Mouse (Mus musculus): ENCODE data around the gene Dnajc19. TPM values are rescaled to one million over a fixed set of nuclear protein-coding genes. Genes with fewer than 3 reads are reported as not detected.
"Not testable (repeated sequence)": the region's sequence is repeated elsewhere in the genome, so short reads cannot be mapped to it uniquely, and the experiment has no call there.

Dnajc19 gene
- 10 to 100 TPM; 50.9 to 59.4 TPM for total RNA-seq (2021)
- long read RNA-seq, experiment 1, transcript Dnajc19-202 (6 exons, 659 nt): major isoform, 43 of 56 reads
- long read RNA-seq, experiment 1, partial matches to known transcripts: 1 of 56 reads
- long read RNA-seq, experiment 1, other reads (novel, unspliced or antisense): 7 of 56 reads
- long read RNA-seq, experiment 2, transcript Dnajc19-202 (6 exons, 659 nt): major isoform, 17 of 27 reads
- long read RNA-seq, experiment 2, partial matches to known transcripts: 2 of 27 reads
- long read RNA-seq, experiment 2, other reads (novel, unspliced or antisense): 3 of 27 reads

DNA sequence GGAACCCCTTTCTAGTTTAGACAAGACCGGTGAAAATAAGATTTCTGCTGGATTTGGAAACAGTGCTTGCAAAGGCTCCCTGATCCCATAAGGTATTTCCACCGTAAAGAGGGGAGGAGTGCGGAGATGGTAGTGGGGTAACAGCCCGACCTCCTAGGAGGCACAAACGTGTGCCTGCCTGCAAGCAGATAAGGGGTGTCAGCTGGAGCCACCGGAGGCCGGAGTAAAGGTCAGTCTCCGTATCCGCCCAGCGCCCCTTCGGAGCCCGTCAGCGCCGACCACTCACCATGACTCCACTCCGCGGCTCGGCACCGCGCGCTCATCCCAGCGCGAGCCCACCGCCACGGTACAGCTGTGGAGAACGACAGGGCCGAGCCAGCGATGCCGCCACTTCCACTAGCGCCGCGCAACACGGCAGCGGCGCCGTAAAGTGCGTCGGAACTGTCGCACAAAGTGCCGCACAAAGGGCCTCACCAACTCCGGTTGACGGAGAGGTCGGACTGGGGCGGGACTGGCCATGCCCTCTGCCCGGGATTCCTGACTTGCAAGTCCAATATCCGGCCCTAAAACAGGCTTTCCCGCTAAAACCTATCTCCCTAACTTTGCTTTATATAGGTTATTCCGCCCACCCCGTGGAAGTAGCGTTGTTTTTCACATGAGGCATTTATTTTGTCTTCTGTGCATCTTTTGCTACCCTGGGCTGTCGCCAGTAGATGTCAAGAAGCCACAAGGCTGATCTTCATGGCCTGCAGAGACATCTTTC, at the start of gene Dnajc19:
Dnajc19 (minus strand) TSS at position 422 of the 763 bp plus-strand sequence.
- DNase-seq (ENCODE audit: low spot score in 2 of 2): peak; percentile 93 to 97
- intact Hi-C loops (cut with DNase I): loop anchor here (10.0 kb wide), 1 partner anchor 114 kb away; no protein-coding TSS in a partner anchor

- intact Hi-C loops (cut with DNase I): no loop called here
- no peak for DNase-seq (ENCODE audit: low spot score in 2 of 2)
These were observed 48.8 kb upstream of the Dnajc19 start for GRCm38 (mm10) chr3:34129957-34130356.

DNA sequence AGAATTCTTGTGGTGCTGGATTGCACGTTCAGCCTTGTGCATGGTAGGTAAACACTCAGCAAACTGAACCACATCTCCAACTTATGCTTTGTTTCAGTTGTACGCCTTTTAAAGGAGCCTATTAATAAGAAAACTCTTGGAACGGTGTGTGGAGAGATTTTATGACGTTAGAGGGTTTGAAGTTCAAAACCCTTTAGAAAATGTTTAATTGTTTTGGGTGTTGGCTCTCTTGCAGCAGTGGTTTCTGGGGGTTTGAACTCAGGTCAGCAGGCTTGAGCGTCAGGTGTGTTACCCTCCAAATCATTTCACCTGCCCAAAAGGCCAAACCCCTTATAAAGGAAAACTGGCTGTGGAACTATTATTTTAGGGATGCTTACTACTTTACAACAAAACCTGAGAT, 40.2 kb upstream of the Dnajc19 start:
- DNase-seq (ENCODE audit: low spot score in 2 of 2): no peak
- intact Hi-C loops (cut with DNase I): no loop called here

- DNase-seq (ENCODE audit: low spot score in 2 of 2): no peak
- intact Hi-C loops (cut with DNase I): no loop called here
These were observed 39.7 kb upstream of the Dnajc19 start for GRCm38 (mm10) chr3:34120791-34121190.

DNA sequence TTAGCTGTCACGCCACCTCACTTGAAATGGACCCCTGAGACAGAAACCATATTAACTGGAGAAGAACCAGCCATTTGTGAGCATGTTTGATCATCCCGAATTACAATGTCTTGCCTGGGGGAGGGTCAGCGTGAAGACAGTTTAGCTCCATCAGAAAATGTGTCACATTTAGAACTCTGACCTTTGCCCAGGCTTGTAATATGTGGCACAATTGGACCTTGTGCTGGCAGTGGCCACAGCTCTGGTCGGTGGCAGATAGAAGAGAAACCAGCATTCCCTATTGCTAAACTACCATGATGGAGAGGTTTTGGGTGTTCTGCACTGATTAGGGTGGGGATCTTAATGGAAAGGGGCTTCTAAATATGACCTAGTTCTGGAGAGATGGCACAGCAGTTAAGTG, 38.7 kb upstream of the Dnajc19 start:
- intact Hi-C loops (cut with DNase I): no loop called here
- DNase-seq (ENCODE audit: low spot score in 2 of 2): no peak

- no peak for DNase-seq (ENCODE audit: low spot score in 2 of 2)
- intact Hi-C loops (cut with DNase I): no loop called here
These were observed 34.7 kb upstream of the Dnajc19 start for GRCm38 (mm10) chr3:34115806-34116205.

GRCm38 (mm10) chr3:34111941-34112685, 31.0 kb upstream of the Dnajc19 start:
- no peak for DNase-seq (ENCODE audit: low spot score in 2 of 2)
- intact Hi-C loops (cut with DNase I): no loop called here

DNA sequence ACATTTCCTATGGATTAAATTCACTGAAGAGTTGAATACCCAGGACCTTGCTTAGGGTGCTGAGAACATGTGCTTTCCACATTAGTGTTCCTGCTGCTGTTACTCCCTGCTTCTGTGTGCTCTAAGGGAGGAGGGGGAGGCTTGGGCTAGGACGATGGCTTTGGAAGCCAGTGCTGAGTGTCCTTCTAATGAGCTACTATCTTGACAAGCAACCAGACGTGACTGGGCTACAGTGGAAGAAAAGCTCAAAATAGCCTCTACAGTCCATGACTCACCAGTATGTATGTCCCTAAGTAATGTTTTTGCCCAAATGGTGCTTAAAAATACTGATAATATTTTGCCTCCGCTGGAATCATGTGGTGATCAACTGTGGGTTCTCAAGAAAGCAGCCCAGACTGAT, 26.5 kb upstream of the Dnajc19 start:
- intact Hi-C loops (cut with DNase I): no loop called here
- peak in 1 of 2 experiments; percentile 22 for DNase-seq (ENCODE audit: low spot score in 2 of 2)

- intact Hi-C loops (cut with DNase I): no loop called here
- no peak for DNase-seq (ENCODE audit: low spot score in 2 of 2)
These were observed 25.3 kb upstream of the Dnajc19 start for GRCm38 (mm10) chr3:34106421-34106820.

GRCm38 (mm10) chr3:34103902-34104672, 23.0 kb upstream of the Dnajc19 start:
- no peak for DNase-seq (ENCODE audit: low spot score in 2 of 2)
- intact Hi-C loops (cut with DNase I): no loop called here

- intact Hi-C loops (cut with DNase I): no loop called here
- no peak for DNase-seq (ENCODE audit: low spot score in 2 of 2)
These were observed 21.8 kb upstream of the Dnajc19 start for GRCm38 (mm10) chr3:34102891-34103290.

GRCm38 (mm10) chr3:34083655-34084054, 2.5 kb upstream of the Dnajc19 start:
- no peak for DNase-seq (ENCODE audit: low spot score in 2 of 2)
- intact Hi-C loops (cut with DNase I): loop anchor here (10.0 kb wide), 1 partner anchor 111 kb away; no protein-coding TSS in a partner anchor

GRCm38 (mm10) chr3:34081929-34082328, 808 bp upstream of the Dnajc19 start:
- no peak for DNase-seq (ENCODE audit: low spot score in 2 of 2)
- intact Hi-C loops (cut with DNase I): loop anchor here (10.0 kb wide), 1 partner anchor 113 kb away; no protein-coding TSS in a partner anchor

DNA sequence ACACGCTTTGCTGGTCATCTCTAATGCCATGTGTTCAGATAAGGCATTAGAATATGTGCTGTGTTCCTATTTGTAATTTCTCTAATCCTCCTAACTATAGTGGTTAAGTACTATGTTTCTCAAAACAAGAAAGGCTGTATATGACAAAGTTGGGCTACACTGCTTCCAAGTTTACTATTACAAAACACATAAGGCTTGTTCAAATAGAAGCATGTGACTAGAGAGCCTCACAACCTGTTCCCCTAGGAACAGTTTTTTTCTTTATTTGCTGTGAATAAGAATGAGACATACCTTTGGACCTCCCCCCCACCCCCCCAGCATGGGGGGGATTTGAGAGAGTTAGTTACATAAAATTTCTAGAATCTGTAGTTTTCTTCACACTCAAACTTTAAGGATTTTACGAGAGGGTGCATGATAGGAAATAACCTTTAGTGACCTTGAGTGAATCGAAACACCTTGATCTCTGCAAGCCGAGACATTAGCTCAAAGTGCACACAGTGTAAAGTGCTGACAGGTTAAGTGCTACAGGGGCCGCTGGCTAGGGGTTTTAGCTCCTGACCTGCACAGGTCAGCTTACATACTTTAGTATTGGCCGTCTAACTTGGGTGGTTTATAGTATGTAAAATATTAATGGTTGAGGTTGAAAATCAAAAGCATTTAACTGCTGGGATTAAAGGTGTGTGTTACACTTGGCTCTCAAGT, 4.9 kb downstream of the Dnajc19 start:
- no peak for DNase-seq (ENCODE audit: low spot score in 2 of 2)
- intact Hi-C loops (cut with DNase I): no loop called here

GRCm38 (mm10) chr3:34072726-34073125, 8.4 kb downstream of the Dnajc19 start:
- DNase-seq (ENCODE audit: low spot score in 2 of 2): no peak
- intact Hi-C loops (cut with DNase I): no loop called here

DNA sequence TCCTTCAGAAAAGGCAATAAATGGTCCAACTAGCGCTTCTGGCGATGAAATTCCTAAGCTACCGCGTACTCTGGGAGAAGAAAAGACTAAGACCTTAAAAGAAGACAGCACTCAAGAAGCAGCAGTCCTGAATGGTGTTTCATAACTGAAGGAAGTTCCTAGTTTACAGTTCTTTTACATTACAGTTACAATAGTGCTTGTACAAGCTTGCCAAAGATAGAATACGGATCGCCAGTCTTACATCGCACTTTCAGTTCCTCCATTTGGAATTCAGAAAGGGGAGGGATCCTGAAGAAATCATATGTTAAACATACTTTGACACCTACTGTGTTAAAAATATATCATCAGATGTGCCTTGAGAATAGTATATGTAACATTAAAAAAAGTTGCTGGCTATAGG, 12.2 kb downstream of the Dnajc19 start:
- DNase-seq (ENCODE audit: low spot score in 2 of 2); intact Hi-C loops (cut with DNase I): not testable (repeated sequence)

GRCm38 (mm10) chr3:34062352-34062751, 18.8 kb downstream of the Dnajc19 start:
- intact Hi-C loops (cut with DNase I): no loop called here

GRCm38 (mm10) chr3:34041990-34042389, 39.1 kb downstream of the Dnajc19 start:
- no peak for DNase-seq (ENCODE audit: low spot score in 2 of 2)
- intact Hi-C loops (cut with DNase I): no loop called here

More at GRCm38 (mm10) chr3:34062352-34062751, 18.8 kb downstream of the Dnajc19 start:
- DNase-seq (ENCODE audit: low spot score in 2 of 2): no peak

- DNase-seq (ENCODE audit: low spot score in 2 of 2): no peak
- intact Hi-C loops (cut with DNase I): no loop called here
These were observed 45.4 kb downstream of the Dnajc19 start for GRCm38 (mm10) chr3:34035706-34036105.

Measured in left cerebral cortex, postnatal 14 days (tissue).